Mouse (Mus musculus) heart, adult 2 months (tissue): ENCODE measurements around the gene Dgkq. TPM values are rescaled to one million over a fixed set of nuclear protein-coding genes. Genes with fewer than 3 reads are reported as not detected.
A peak's percentile ranks its signal among the peaks of the same experiment; 100 is the strongest.
"Not testable (repeated sequence)": the region's sequence is repeated elsewhere in the genome, so short reads cannot be mapped to it uniquely, and the experiment has no call there.

ENCODE experiments used
- DNase-seq, 2 experiments: peaks; one replicate each; pipeline ENCODE4 v3.0.0; 2021
- H3K27ac ChIP-seq: fragments of 200-600 bp; 2 replicates; pipeline ENCODE4 v1.8.1; 2022
- H3K27me3 ChIP-seq: fragments of 200-500 bp; 2 replicates; pipeline ENCODE4 v1.6.1; 2012; ENCODE audit warnings: mild to moderate bottlenecking, low read length, inconsistent platforms, mixed read lengths; ENCODE audit not compliant: control insufficient read depth, insufficient read depth
- H3K36me3 ChIP-seq: fragments of 200-500 bp; 2 replicates; pipeline ENCODE4 v1.6.1; 2012; ENCODE audit warnings: low read length, inconsistent platforms; ENCODE audit not compliant: control insufficient read depth, insufficient read depth
- H3K4me1 ChIP-seq: fragments of 200-500 bp; 2 replicates; pipeline ENCODE4 v1.6.1; 2011; ENCODE audit warnings: low read length; ENCODE audit not compliant: control insufficient read depth, insufficient read depth
- H3K4me3 ChIP-seq: fragments of 200-600 bp; 2 replicates; pipeline ENCODE4 v1.8.1; 2022
- H3K79me2 ChIP-seq: fragments of 200-500 bp; replicated peaks from 2 replicates; pipeline ENCODE4 v1.6.1; 2012; ENCODE audit warnings: mild to moderate bottlenecking, inconsistent platforms, low read length, moderate library complexity, mixed read lengths; ENCODE audit not compliant: control insufficient read depth, insufficient read depth
- H3K9ac ChIP-seq: fragments of 200-500 bp; 2 replicates; pipeline ENCODE4 v1.6.1; 2012; ENCODE audit warnings: low read depth, mild to moderate bottlenecking, control low read depth, inconsistent platforms, low read length, mixed read lengths
- CTCF ChIP-seq: fragments of 200-600 bp; IDR thresholded peaks from 2 replicates; pipeline ENCODE4 v1.8.1; 2022; ENCODE audit warnings: antibody characterized with exemption, mild to moderate bottlenecking, moderate library complexity
- EP300 ChIP-seq: fragments of 200-500 bp; IDR thresholded peaks from 2 replicates; pipeline ENCODE4 v1.6.1; 2011; ENCODE audit warnings: low read depth, low read length, control low read depth; ENCODE audit not compliant: insufficient read depth
- POLR2A ChIP-seq: fragments of 200-500 bp; IDR thresholded peaks from 2 replicates; pipeline ENCODE4 v1.6.1; 2011; ENCODE audit warnings: mild to moderate bottlenecking, low read depth, low read length, control low read depth; ENCODE audit not compliant: insufficient read depth
- WGBS: fragments of 180-500 bp; shearing (Covaris S2); methylation state at CpG from one replicate; pipeline ENCODE4 v1.1.7; 2018; 5-methylcytosine and 5-hydroxymethylcytosine counted together
- intact Hi-C: fragments of 180-260 bp; cut with DNase I; formaldehyde crosslinking; loops from one replicate; pipeline ENCODE4 v1.15.1; 2025
- polyA plus RNA-seq: library from polyadenylated mRNA; depleted of rRNA; stranded (reverse); fragments of >200 nt; gene quantifications from 2 replicates; pipeline ENCODE4 v1.2.3, GENCODE M21; 2012
- total RNA-seq, 2 experiments: library from RNA; stranded (reverse); gene quantifications; 2 replicates each; pipeline ENCODE4 v1.2.3; 2021

Gene Dgkq
- total and polyA plus RNA-seq, 3 experiments: 5.0 to 9.2 (median 6.6) TPM

DNA sequence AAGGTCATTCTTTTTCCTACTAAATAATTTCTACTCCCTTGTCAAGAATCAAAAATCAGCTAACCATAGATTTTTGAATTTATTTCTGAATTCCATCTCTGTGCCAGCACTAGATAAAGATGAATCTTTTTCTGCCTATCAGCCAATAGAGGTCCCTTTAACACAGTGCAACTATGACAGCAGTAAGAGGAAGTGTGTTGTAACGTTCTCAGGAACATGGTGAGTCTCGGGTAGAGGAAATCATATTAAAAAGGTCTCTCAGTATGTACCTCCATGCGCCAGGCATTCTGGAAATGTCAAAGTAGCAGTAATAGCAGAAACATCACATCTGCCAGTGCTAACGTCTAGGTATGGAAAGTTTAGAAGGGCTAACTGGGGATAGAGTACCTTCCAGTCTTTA is 33.3 kb downstream of the Dgkq start:
- no peak for DNase-seq
- intact Hi-C loops: no loop called here
- Histone ChIP-seq H3K9ac (no peak overlapping the region), H3K4me3 (no peak overlapping the region), H3K27ac (no peak overlapping the region), H3K27me3 (no peaks in the 10 kb centered on the region), H3K4me1 (no peaks in the 10 kb centered on the region), H3K36me3 (no peaks in the 10 kb centered on the region), H3K79me2 (no peaks in the 10 kb centered on the region)
- WGBS: 62% methylated on average over 4 of the region's 4 CpGs
- TF ChIP-seq POLR2A: no peak
- TF ChIP-seq EP300: no peak
- no peak for TF ChIP-seq CTCF

DNA sequence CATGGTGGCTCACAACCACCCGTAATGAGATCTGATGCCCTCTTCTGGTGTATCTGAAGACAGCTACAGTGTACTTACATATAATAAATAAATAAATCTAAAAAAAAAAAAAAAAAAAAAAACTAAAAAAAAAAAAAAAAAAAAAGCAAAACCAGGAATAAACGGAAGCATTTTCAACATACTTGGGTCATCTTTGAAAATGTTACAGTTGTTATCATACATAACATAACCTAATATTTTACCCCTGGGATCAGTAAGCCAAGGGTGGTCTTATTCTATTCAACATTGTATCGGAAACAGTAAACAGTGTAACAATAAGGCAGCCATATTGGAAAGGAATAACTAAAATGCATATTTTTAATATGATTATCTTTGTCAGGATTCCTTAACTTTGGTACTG is 35.4 kb downstream of the Dgkq start:
- H3K27me3 ChIP-seq, intact Hi-C loops, H3K36me3 ChIP-seq, DNase-seq, H3K9ac ChIP-seq, H3K27ac ChIP-seq, H3K4me1 ChIP-seq, H3K79me2 ChIP-seq, H3K4me3 ChIP-seq: not testable (repeated sequence)
- 62% methylated on average over 3 of the region's 3 CpGs for WGBS

DNA sequence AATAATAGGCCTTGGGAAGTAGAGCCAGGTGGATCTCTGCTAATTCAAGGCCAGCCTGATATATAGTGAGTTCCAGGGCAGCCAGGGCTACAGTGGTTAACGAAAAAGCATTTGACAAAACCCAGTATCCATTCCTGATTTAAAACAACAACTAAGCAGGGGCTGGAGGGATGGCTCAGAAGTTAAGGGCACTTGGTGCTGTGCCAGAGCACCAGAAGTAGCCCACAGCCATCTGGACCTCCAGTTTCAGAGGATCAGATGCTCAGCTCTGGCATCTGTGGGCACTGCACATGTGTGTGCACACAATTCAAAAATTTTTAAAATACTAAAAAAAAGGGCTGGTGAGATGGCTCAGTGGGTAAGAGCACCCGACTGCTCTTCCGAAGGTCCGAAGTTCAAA is 35.8 kb downstream of the Dgkq start:
- DNase-seq: no peak
- WGBS: 96% methylated on average over 4 of the region's 4 CpGs
- H3K27me3 ChIP-seq: no peaks in the 10 kb centered on the region
- no peak overlapping the region for H3K4me3 ChIP-seq
- H3K9ac ChIP-seq: no peak overlapping the region
- H3K4me1 ChIP-seq: 0 out of 2 replicates have a peak, but pooled peaks cover 1% of the 10 kb centered on the region
- TF ChIP-seq CTCF (no peak), POLR2A (no peak), EP300 (no peak)
- H3K27ac ChIP-seq: no peak overlapping the region
- H3K36me3 ChIP-seq: no peaks in the 10 kb centered on the region
- no peaks in the 10 kb centered on the region for H3K79me2 ChIP-seq
- intact Hi-C loops: no loop called here

GRCm38 (mm10) chr5:108629634-108630483 is 39.6 kb downstream of the Dgkq start, which contains the start of the genes Gak and Tmem175:
TSS of gene Gak (minus strand) at chr5:108629755.
TSS of gene Tmem175 (plus strand) at chr5:108629770.
- Histone ChIP-seq H3K4me3 (peak within 1 kb of the TSS; percentile 84), H3K9ac (peak within 1 kb of the TSS; percentile 84), H3K79me2 (peaks cover 2% of the 10 kb centered on the region; the same call in 1 of the 2 replicates), H3K36me3 (peaks cover 3% of the 10 kb centered on the region), H3K27me3 (no peaks in the 10 kb centered on the region), H3K4me1 (peaks cover 3% of the 10 kb centered on the region), H3K27ac (peak within 1 kb of the TSS; percentile 94)
- intact Hi-C loops: loop anchor here (2.0 to 10.0 kb wide), 5 partner anchors 31 to 1295 kb away; partner anchors contain the start of genes Atp5k, Dgkq, Fgfrl1 and Gm15446
- DNase-seq: peak; percentile 93 to 96
- TF ChIP-seq CTCF: no peak
- TF ChIP-seq POLR2A: peak; percentile 93
- TF ChIP-seq EP300: 0 out of 2 replicates have a peak, but pooled peaks have one; percentile 66
- under 1% methylated on average over 58 of the region's 58 CpGs for WGBS

DNA sequence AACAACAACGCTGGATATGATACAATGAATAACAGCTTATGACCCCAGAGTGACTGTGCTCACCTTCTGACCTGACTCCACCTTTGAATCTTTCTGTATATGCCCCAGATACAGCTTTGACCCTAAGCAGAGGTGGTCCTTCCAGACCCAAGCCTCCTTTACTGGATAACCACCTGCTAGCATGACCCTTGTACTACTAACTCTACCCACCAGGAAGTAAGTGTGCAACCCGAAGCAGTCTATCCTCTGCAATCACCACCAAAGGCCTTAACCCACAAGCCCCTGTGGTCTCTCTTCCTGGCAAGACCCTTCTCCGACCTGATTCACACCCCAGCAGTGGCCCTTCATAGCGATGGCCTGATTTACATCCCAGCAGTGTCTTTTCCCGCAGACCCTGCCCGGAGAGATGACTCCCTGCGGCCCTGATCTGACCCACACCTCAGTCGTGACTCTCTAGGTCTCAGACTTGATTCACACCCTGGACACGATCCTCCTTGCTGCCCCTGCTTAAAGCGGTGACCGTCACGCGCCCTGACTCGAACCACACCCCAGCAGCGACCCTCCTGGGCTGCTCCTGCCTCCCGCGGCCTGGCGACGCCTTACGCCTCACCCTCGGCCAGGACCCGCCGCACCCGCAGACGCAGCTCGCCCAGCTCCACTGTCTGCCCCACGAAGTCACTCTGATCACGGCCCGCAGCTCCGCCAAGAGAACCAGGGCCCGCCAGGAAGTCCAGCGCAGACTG is 40.4 kb downstream of the Dgkq start:
- peak overlapping the region; percentile 84 for H3K4me3 ChIP-seq
- peak overlapping the region; percentile 81 for H3K9ac ChIP-seq
- no peaks in the 10 kb centered on the region for H3K27me3 ChIP-seq
- TF ChIP-seq EP300: no peak
- no peak for TF ChIP-seq CTCF
- no peak for TF ChIP-seq POLR2A
- H3K27ac ChIP-seq: peak overlapping the region; percentile 94
- WGBS: under 1% methylated on average over 32 of the region's 32 CpGs
- H3K4me1 ChIP-seq: peaks cover 3% of the 10 kb centered on the region
- intact Hi-C loops: loop anchor here (2.0 to 10.0 kb wide), 4 partner anchors 40 to 1296 kb away; partner anchors contain the start of genes Atp5k, Dgkq, Fgfrl1 and Gm15446
- no peak for DNase-seq
- peaks cover 3% of the 10 kb centered on the region for H3K36me3 ChIP-seq
- peaks cover 5% of the 10 kb centered on the region for H3K79me2 ChIP-seq
